Comparison of ENCODE assay signal across 23 mouse cellular contexts in genomic region chr16:49958900-49959436, GRCm38 (mm10).
"Had no signal": no experiment of that assay in that cellular context is flagged by ENCODE, and none has a peak within 500 bp of the region (broad histone marks: within the 10 kb centered on the region; RNA-seq: fewer than 3 reads in every experiment).

No protein-coding gene starts in this region.

- H3K9ac ChIP-seq: kidney, embryonic 15.5 days; limb, embryonic 12.5 days; limb, embryonic 15.5 days; liver, embryonic 15.5 days; lung, embryonic 15.5 days had no signal

- H3K4me3 ChIP-seq: kidney, embryonic 15.5 days; left cerebral cortex, adult 2 months; limb, embryonic 12.5 days; limb, embryonic 15.5 days; liver, embryonic 15.5 days; lung, embryonic 15.5 days had no signal

- DNase-seq: kidney, postnatal 10 days; kidney, postnatal 36 days; layer of hippocampus, postnatal 36 days; left cerebral cortex, postnatal 4 days; lung, adult 18-20 months; lung, postnatal 14 days; lung, postnatal 4 days; midbrain, embryonic 14.5 days; right cerebral cortex, adult 18-20 months; right cerebral cortex, postnatal 14 days; right cerebral cortex, postnatal 4 days; thymus, adult 2 months; thymus, postnatal 14 days; thymus, postnatal 4 days had no signal

- H3K27ac ChIP-seq: kidney, embryonic 15.5 days; left cerebral cortex, adult 2 months; limb, embryonic 12.5 days; limb, embryonic 15.5 days; liver, embryonic 15.5 days; lung, embryonic 15.5 days; stomach, postnatal 0 days had no signal

- H3K27me3 ChIP-seq: kidney, embryonic 15.5 days; limb, embryonic 12.5 days; limb, embryonic 15.5 days; liver, embryonic 15.5 days; lung, embryonic 15.5 days had no signal

- H3K9me3 ChIP-seq: kidney, embryonic 15.5 days; limb, embryonic 12.5 days; limb, embryonic 15.5 days; liver, embryonic 15.5 days; lung, embryonic 15.5 days had no signal

- H3K36me3 ChIP-seq: kidney, embryonic 15.5 days; limb, embryonic 12.5 days; limb, embryonic 15.5 days; liver, embryonic 15.5 days; lung, embryonic 15.5 days had no signal

- H3K4me2 ChIP-seq: kidney, embryonic 15.5 days; limb, embryonic 12.5 days; limb, embryonic 15.5 days; liver, embryonic 11.5 days; liver, embryonic 15.5 days; lung, embryonic 15.5 days; midbrain, embryonic 11.5 days had no signal

- H3K4me1 ChIP-seq: limb, embryonic 12.5 days had no signal
